Mouse (Mus musculus) frontal cortex, adult (tissue): ENCODE data around the gene Slc26a3.

Source experiments
- ATAC-seq: cut with Nextera tagmentation; 2 replicates; pipeline ENCODE4 v1.9.2; 2017; ENCODE audit warnings: mild to moderate bottlenecking, moderate library complexity, mixed read lengths; ENCODE audit not compliant: low TSS enrichment

Gene Slc26a3

DNA sequence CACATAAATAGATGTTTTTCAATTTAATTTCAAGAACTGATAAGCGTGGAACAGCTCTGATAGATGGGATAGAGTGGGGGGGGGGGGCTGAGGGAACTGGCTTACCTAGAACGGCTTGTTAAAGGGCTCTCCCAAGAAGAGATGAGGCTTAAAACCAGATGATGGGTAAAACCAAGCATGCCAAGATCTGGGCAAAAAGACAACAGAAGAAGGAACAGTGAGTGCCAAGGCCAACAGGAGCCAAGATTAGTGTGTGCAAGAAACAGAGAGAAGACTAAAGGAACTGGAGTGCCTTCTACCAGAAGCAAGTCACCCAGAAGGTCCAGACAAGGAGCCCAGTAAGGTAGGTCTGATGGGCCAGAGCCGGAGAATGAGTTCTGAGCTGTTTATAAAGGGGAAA, at the start of gene Slc26a3:
Slc26a3 (plus strand) TSS at position 301 of the 400 bp plus-strand sequence.
- ATAC-seq = no peak

DNA sequence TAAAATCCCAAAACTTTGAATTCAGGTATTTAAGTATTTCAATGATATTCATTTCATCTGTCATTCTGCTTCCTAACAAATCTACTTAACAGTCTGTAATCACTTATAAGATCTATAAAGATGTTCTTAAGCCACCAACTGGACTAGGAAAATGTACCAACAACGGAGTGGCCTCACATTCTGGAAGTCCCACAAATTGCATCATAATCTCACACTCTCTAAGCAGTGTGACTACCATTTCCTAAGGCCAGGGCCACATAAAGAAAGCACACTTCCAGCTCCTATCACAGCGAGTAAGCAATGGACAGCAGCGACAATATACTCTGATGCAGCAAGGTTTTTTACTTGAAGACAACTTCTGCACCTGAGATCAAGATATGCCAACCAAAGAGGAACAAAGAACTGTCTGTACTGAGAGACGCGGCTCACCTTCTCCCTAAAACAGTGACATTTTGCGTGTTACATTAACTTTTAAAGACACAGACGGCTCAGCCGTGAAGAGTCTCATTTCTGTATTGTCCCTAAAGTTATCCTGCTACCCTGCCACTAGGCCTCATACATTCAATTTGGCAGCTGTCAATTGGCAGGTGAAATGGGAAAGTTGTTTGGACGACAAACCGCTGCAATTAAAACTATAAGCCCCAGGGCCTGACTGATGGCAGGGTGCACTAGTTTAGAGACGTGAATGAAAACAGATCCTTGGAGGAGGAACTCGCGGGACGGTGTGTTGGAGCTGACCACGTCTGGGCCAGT, 40.3 kb upstream of the Slc26a3 start:
- no peak for ATAC-seq

DNA sequence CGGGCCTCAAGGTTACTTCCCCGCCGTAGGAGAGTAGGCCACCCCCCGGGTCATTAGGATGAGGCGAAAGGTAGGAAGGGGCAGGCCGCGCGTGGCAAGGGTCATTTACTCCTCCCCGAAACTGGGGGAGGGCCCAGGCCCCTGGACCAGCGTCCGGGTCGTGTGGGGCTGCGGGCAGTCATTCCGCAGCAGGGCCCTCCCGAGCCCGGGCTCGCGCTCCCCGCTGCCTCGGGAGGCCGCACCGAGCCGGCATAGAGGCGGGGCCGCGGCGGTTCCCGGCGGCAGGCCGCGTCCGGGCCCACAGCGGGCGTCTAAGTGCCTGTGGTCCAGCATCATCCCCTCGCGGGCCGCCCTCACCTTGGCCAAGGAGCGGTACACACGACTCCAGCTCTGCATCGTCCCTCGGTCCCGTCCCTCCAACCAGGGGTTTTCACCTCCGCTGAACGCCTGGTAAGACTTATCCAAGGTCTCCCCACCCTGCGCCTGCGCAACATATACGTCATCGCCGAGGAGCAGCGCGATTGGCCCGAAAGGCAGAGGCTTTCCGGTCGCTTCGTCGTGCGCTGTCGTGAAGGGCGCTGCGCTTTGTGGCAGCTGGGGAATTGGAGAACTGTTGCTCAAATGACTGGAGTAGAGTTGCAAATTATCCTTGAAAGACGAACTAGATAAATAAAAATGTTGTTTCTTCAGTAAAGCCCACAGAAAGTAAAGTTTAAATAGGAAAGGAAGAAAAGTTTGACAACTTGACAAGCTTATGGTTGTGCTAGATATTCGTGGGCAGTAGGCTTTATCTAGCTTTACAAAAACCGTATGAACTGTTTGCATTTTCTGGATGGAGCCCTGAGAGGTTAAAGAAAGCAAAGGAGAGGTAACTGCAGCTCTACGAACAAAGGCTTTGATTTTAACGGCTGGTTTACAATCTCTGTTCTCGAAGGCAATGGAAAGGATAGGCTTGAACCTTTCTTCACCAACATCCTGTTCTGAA, 39.4 kb upstream of the Slc26a3 start, which contains the start of gene Dld:
Dld (minus strand) TSS at position 510 of the 985 bp plus-strand sequence.
- ATAC-seq = peak; percentile 100

DNA sequence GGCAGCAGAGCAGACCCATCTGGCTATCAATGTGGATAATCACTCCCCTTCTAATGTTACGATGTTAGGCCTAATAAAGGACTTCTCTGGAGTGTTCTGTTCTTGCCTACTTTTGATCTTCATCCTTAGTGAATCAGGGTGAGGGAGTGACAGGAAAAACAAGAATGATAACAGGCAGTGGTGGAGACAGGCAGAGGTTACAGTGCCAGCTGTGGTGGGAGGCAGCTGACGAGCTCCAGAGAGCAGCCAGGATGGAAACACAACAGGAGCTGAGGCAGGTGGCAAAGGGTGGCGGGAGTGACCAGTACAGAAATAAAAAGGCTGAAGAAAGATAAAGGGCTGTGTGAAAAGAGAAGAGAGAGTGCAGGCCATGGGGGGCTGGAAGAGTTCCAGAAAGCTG, 24.2 kb upstream of the Slc26a3 start:
- ATAC-seq = no peak

DNA sequence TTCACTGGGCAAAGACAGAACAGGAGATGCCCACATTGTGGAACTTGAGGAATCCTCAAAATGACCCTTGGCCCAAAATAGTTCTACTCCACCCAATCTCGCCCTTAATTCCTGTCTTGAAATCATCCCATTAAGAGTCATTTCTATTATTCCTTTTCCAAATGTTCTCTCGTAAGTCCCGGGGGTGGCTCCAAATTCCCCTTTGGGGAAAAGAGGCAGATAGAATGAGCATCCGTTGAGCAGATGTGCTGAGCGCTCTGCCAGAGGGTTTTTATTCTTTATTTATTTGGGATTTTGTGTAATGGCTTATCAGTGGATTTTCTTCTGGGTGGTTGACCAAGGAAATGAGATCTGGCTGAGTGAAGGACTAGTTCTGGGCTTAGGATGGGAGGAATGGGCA, 22.9 kb upstream of the Slc26a3 start:
- ATAC-seq = no peak

DNA sequence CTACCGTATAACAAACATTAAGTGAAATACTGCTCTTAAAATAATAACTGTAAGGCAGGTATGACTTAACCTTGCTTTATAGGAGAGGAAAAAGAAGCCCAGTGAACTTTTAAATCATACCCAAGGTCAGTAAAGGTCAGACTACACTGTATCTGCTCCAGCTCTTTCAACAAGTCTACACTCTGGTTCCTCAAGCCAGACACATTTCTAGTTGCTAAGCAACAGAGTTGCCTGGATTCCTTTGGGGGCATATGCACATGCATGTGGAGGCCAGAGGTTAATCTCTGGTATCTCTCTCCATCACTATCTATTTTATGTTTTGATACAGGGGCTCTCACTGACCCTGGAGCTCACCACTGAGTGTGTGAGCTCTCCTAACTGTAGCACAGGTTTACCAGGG, 21.6 kb upstream of the Slc26a3 start:
- ATAC-seq = no peak

DNA sequence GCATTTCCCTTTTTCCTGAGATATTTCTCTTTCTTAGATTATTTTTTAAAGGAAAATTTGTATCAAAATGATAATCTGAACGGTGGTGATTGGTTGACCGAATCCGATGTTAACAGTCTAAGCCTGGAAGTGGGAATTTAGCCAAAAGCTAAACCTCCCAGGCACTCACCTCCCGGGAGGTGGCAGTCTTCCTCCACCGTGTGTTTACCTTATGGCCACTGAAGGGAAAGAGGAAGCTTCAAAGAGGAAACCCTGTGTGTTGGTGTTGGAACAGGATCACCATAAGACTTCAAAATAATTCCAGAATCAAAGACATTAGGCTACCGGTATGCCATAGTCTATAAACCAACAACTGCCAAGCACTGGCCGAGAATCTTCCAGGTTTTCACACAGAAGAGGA, 21.0 kb upstream of the Slc26a3 start:
- no peak for ATAC-seq

DNA sequence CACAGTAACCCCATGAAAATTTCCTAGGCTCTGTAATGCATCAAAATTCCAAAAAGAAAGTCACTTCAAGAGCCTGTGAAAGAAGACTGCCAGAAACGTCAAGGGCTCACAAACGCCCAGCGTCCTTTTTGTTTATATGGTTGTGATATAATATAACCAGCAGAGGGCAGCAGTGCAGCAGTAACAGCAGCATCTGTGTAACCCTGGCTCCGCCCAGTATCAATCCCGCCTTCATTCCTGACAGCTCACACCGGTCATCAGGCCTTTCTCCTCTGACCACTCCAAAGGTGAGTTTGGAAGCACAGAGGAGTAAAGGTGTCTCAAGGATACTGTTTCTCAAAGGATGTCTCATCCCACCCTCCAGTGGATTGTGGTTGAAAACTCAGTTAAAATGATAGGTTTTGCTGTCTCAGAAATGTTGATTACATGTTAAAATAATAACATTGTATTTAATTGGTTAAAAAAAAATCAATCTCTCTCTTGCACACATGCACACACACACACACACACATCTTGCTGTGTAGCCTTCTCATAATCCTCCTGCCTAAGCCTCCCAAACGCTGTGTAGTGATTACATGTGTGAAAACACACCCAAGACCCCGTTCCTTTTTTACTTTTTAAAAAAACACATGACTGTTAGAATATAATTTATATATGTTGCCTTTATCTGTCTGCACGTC, 15.9 kb upstream of the Slc26a3 start:
- peak; percentile 95 for ATAC-seq

DNA sequence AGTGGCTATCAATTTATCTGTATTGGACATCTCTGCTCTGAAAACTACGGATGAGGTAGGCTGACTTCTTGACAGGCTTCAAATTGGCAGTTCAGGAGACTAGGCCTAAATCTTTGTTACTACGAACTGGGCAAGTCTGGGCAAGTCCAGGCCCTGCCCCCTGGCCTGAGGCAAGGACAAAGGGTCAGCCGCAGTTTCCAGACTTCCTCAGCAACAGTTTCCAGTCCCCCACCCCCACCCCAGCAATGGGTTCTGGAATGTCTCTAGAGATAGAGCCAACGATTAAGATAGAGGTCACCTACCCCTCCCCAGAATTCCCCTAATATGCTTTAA, 15.4 kb upstream of the Slc26a3 start:
- ATAC-seq = no peak

DNA sequence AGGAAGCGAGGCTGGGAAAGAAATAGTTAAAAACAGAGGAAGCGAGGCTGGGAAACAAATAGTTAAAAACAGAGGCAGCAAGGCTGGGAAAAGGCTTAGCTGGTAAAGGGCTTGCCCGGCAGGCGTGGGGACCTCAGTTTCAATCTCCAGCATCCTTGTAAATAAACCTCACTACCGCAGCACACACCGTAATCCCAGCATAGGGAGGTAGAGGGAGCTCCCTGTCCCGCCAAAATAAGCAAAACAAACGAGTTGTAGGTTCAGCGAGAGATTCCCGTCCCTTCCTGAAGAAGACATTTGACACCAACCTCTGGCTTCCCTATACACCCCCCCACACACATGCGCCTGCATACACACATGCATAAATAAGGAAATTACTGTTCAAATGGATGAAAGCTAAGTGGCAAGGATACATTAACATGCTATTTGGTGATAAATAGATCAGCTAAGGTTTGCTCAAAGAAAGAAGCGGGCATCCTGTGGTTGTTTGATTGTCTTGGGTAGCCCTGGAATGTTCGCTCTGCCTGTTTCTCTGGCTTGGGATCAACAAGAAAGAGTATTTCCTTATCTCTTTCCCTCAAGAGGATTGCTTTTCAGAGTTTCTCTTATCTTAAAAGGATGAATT, 14.2 kb upstream of the Slc26a3 start:
- ATAC-seq = peak; percentile 44; the same call in 1 of the 2 replicates

DNA sequence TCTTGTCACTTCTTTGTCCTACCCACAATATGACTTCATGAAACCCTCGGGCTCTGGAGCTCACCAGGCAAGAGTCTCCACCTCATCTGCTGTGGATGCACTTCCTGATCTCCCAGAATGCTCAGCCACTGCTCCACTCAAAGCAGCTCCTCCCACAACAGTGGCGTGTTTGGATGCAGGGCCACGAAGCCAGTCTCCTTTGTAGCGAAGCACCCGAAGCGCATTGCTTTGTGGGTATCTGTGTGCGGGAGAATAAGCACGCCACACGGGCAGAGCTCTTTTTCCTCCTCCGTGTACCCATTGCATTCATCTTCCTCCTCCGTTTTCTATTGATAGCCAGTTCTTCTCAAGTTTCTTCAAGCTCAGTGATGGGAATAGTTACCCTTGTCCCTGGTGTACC, 13.4 kb upstream of the Slc26a3 start:
- peak; percentile 60 for ATAC-seq

DNA sequence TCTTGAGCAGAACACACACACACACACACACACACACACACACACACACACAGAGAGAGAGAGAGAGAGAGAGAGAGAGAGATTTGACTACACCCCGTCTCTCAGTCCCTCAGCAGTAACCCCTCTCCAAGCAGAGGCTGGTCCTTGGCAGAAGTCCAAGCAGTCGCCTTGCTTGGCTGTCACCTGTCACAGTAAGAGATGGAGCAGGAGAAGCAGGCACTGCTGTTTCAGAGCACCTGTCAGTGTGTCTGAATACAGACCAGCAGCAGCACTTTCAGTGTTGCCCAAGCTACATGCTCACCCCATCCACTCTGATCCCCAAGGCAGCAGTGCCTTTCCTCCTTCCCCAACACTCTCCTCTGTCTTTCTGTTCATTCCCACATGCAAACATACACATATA, 9.8 kb upstream of the Slc26a3 start:
- ATAC-seq = no peak

DNA sequence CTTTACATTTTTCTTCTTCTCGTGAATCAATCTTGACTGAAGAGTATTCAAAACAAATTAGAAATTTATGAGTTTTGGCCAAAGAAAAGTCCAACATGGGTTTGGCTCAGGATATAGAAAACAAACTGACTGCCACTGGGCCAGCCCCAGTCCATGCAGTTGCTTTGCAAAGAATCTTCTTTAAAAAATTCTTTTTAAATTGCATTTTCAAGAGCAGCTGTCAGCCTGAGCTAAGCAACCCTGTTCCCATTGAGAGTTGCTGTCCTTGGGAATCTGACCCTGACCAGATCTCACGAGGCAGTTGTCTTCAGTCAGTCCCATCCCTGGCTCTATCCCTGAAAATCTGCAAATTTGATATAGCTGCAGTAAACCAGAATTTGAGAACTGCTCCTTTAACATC, 8.2 kb upstream of the Slc26a3 start:
- ATAC-seq = no peak

DNA sequence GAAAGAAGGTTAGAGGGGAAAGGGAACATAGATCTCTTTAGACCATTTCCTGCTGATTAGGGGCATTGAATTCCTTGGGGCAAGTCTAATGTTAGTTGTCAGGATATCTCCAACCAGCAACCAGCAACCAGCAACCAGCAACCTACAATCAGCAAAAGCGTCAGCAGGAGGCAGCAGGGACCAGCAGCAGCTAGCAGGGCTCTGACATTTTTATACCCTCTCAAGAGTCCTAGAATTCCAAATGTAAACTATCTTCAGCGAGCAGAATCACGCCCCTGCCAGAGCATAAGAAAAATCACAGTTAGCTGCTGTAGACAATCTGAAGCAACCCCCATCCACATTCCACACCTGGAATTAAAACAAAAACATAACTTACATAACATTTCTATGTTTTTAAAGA, 3.4 kb upstream of the Slc26a3 start:
- ATAC-seq = no peak

DNA sequence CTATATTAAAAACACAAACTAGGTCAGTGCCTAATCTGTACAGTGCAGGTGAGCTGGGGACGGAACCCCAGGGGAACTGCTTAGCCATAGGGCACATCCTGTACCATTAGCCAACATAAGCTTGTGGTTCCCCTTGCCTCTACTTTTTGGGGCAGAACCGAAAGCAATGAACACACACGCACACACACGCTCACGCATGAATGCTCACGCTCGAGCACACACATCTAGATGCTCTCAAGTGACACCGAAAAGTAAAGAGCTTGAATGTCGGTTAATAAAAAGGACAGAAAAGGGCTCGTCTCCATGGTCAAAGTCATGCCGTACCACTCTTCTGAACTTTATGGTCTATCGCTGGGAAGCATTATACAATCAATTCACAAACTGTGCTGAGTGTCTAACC, 1.0 kb downstream of the Slc26a3 start:
- no peak for ATAC-seq

DNA sequence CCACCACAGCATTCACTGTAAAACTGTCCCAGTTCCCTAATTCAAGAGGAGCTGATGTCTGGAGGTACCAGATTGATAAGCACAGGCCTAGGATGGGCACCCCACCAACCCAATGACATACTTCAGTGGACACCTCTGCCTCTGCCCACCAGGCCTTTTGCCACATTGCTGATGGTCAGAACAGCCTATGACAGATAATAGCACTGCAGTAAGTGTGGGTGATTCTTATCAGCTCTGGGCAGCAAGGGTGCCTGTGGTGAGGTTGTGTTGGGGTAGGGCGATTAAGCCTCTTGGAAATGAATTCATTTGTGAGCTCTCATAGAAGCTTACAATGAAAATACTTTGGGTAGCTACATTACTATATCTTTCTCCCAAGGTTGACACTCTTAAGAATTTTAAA, 5.2 kb downstream of the Slc26a3 start:
- ATAC-seq = no peak

DNA sequence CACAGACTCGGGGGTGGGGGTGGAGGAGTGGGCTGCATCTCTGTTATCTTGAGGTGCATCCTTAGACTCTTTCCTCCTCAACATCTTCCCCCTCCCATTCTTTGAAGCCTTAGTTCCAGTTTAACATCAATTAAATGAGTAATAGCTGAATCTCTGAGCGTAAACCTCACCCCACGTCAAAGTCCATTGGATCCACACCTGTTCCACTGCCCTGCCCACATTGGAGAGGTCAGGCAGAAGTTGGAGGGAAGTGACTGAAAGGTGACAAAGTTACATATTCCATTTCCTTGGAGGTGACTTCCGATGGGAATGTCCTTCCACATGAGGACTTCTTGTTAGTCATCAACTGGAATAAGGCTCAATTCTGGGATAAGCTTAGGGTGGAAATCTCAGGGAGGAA, 7.0 kb downstream of the Slc26a3 start:
- no peak for ATAC-seq

DNA sequence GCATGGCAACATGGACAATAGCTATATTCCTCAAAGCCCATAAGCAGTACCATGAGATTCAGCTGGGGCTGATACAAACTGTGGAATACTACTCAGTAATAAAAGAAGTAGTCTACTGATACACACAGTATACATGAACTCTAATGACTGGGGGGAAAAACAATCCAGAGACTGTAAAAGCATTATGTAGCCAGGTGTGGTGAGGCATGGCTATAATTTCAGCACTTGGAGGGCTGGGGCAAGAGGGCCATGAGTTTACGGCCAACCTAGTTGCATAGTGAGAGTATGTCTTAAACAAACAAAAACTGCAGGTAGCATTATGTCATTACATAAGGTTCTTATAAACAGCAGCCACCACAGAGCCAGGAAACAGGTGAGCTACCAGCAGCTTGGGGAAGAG, 10.2 kb downstream of the Slc26a3 start:
- no peak for ATAC-seq

DNA sequence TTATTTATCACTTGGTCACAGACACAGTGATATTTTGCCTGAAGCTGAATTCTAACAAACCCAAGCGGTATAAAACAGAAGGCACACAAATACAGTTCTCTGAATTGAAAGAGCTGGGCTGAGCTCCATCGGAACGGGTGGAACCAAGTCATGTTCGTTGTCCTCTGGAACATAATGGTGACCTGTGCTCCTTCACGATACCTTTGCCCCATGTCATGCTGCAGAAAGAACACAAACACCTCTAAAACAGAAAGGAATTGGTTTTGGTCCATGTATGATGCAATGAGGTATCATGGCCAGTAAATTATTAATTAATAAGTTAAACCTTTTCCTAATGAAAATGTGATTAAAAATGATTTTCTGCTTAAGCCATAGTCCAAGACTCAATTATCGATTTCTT, 11.3 kb downstream of the Slc26a3 start:
- ATAC-seq = no peak

DNA sequence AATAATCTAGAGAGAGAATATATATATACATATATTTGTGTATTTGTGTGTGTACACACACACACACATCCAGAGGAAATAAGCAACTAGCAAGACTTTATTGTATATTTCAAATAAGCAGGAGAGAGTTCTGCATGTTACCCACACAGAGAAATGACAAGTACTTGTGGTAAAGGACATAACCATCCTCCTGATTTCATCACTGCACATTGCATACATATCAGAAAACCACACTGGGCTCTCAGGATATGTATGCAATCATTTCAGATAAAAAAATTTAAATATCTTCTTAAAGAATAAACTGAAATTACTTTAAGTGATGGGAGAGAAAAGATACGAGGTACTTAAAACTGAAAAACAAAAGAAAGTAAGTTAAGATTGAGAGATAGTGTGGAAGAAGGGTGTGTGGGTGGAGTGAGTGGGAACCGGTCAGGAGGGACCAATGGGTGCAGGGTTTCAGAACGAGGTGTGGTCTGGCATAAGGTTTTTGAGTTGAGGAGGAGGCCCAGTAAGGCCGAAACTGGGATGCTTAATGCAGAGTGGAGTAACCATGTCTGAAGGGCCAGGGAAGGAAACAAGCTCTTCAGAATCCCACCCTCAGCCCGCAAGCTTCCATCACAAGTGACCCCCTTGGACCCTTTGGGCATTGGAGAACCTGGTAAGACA, 14.0 kb downstream of the Slc26a3 start:
- ATAC-seq = no peak

DNA sequence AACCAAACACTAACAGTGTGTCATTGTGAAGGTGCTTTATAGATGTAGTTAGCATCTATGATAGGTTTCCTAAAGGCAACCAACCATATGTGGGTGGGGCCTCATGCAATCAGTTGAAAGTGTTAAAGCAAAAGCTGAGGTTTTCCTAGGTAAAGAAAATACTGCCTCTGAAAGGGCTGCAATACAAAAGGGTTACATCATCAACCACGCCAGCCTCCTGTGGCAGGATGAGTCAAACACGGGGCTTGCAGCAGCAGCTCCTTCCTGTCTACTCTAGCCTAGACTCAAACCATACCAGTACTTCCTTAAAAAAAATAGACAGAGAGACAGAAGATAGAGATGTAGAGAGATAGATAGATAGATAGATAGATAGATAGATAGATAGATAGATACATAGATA, 25.3 kb downstream of the Slc26a3 start:
- ATAC-seq = no peak
